Mouse (Mus musculus) hindbrain, embryonic 14.5 days (tissue): ENCODE data around the gene 1810062G17Rik. TPM values are rescaled to one million over a fixed set of nuclear protein-coding genes. Genes with fewer than 3 reads are reported as not detected.

Experiments
- ATAC-seq: fragments of 200-750 bp; cut with Nextera tagmentation; 2 replicates; pipeline ENCODE4 v1.8.0; 2017; ENCODE audit warnings: moderate number of reproducible peaks, mild to moderate bottlenecking, moderate TSS enrichment, moderate library complexity; ENCODE audit not compliant: low FRiP score
- DNase-seq: peaks from one replicate; pipeline ENCODE4 v3.0.0-alpha.2; 2015; ENCODE audit warnings: low spot score
- H3K27ac ChIP-seq: fragments of 300-500 bp; sonication (generic); 2 replicates; pipeline ENCODE4 v1.5.1; 2014; ENCODE audit warnings: mild to moderate bottlenecking, moderate library complexity
- H3K27me3 ChIP-seq: fragments of 300-500 bp; sonication (generic); 2 replicates; pipeline ENCODE4 v1.6.1; 2014; ENCODE audit warnings: mild to moderate bottlenecking, low read length, mixed read lengths; ENCODE audit not compliant: control insufficient read depth, insufficient read depth
- H3K36me3 ChIP-seq: fragments of 300-500 bp; sonication (generic); replicated peaks from 2 replicates; pipeline ENCODE4 v1.6.1; 2014; ENCODE audit not compliant: control insufficient read depth, insufficient read depth
- H3K4me1 ChIP-seq: fragments of 300-500 bp; sonication (generic); replicated peaks from 2 replicates; pipeline ENCODE4 v1.6.1; 2014; ENCODE audit warnings: antibody characterized with exemption, low read length, mixed read lengths; ENCODE audit not compliant: control insufficient read depth, insufficient read depth
- H3K4me2 ChIP-seq: fragments of 300-500 bp; sonication (generic); replicated peaks from 2 replicates; pipeline ENCODE4 v1.6.1; 2014; ENCODE audit warnings: mild to moderate bottlenecking, moderate library complexity
- H3K4me3 ChIP-seq: fragments of 300-500 bp; sonication (generic); replicated peaks from 2 replicates; pipeline ENCODE4 v1.5.1; 2014; ENCODE audit warnings: mild to moderate bottlenecking, low read length
- H3K9ac ChIP-seq: fragments of 300-500 bp; sonication (generic); 2 replicates; pipeline ENCODE4 v1.6.1; 2014
- H3K9me3 ChIP-seq: fragments of 300-500 bp; sonication (generic); 2 replicates; pipeline ENCODE4 v1.6.1; 2016; ENCODE audit warnings: low read length; ENCODE audit not compliant: control insufficient read depth
- WGBS: fragments of 180-500 bp; shearing (Covaris S2); extraction: QIAGEN DNeasy Blood & Tissue Kit; methylation state at CpG from one replicate; pipeline ENCODE4 v1.1.7; 2014; 5-methylcytosine and 5-hydroxymethylcytosine counted together
- polyA plus RNA-seq: library from polyadenylated mRNA; unstranded; fragments of >200 nt; fragmentation: Nextera tagmentation; extraction: Ambion mirVana; gene quantifications from 2 replicates; pipeline ENCODE4 v1.2.1, GENCODE M21; 2014

1810062G17Rik gene
- polyA plus RNA-seq, 1 experiment from 2014 or later: 0.21 TPM

DNA sequence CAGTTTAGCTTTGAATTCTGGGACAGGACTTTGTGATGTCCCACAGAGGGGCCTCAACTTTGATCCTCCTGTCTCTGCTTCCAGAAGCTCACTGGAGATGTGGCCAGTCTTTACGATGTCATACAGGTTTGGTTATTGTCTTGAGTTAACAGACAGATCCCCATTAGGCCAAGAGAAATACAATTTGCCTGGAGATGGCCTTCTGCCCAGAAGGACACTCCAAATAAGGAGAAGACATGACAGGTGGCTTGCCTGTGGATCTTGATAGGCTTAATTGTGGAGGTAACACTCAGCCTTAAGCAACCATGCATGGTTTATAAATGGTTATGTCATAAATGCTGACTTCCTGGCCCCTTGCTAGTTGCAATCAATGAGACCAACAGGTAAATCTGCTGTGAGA, 23.2 kb upstream of the 1810062G17Rik start:
- WGBS: 97% methylated on average over 1 of the region's 1 CpGs
- H3K36me3 ChIP-seq: no peaks in the 10 kb centered on the region

DNA sequence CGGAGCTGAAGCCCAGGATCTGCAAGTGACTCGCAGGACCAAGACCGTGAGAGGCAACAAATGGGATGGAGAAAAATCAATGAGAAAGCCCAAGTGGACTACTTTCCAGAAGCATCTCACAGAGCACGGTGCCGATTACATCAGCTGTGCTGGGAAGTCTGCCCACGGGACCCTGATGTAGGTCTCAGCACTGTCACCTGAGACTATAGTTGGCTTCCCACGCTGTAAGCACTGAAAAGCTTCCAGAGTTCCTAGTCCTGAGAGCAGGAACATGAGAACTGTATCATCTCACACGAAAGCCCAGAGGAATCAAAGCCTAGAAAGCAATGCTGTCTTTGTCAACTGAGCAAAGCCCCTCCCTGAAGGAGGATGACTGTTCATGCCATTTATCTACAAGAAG, 20.6 kb upstream of the 1810062G17Rik start:
- DNase-seq (no peak), ATAC-seq (no peak)
- H3K4me1 ChIP-seq: no peaks in the 10 kb centered on the region
- 92% methylated on average over 8 of the region's 8 CpGs for WGBS
- H3K36me3 ChIP-seq: no peaks in the 10 kb centered on the region
- H3K4me2 ChIP-seq: no peak overlapping the region
- H3K27ac ChIP-seq: no peak overlapping the region
- H3K9me3 ChIP-seq: no peaks in the 10 kb centered on the region
- no peak overlapping the region for H3K9ac ChIP-seq
- no peak overlapping the region for H3K4me3 ChIP-seq
- H3K27me3 ChIP-seq: no peaks in the 10 kb centered on the region

More for the DNA sequence above, 23.2 kb upstream of the 1810062G17Rik start:
- no peak for DNase-seq
- ATAC-seq: no peak
- Histone ChIP-seq H3K4me2 (no peak overlapping the region), H3K4me3 (no peak overlapping the region), H3K9me3 (no peaks in the 10 kb centered on the region), H3K27ac (no peak overlapping the region), H3K4me1 (no peaks in the 10 kb centered on the region), H3K9ac (no peak overlapping the region), H3K27me3 (no peaks in the 10 kb centered on the region)

DNA sequence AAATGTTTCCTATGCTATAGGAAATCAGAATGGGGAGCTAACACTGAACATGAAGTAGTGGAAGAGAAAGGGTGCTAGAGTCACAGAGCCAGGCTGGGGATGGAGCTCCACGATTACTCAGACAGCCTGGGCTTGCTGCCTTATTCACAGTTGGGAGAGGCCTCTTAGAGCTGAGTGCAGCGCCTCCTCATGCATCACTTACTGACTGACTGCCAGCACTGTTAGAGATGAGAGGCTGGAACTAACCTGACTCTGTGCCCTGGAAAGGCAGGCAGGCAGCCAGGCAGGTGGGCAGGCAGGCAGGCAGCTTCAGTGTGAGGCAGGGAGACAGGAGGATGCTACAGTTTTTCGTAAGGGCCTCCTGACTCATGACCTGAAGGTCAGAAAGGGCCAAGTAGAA, 20.2 kb upstream of the 1810062G17Rik start:
- DNase-seq: no peak
- no peak overlapping the region for H3K4me3 ChIP-seq
- no peaks in the 10 kb centered on the region for H3K4me1 ChIP-seq
- no peaks in the 10 kb centered on the region for H3K36me3 ChIP-seq
- no peaks in the 10 kb centered on the region for H3K9me3 ChIP-seq
- H3K27ac ChIP-seq: no peak overlapping the region
- H3K27me3 ChIP-seq: no peaks in the 10 kb centered on the region
- ATAC-seq: no peak
- no peak overlapping the region for H3K9ac ChIP-seq
- no peak overlapping the region for H3K4me2 ChIP-seq
- 87% methylated on average over 3 of the region's 3 CpGs for WGBS

DNA sequence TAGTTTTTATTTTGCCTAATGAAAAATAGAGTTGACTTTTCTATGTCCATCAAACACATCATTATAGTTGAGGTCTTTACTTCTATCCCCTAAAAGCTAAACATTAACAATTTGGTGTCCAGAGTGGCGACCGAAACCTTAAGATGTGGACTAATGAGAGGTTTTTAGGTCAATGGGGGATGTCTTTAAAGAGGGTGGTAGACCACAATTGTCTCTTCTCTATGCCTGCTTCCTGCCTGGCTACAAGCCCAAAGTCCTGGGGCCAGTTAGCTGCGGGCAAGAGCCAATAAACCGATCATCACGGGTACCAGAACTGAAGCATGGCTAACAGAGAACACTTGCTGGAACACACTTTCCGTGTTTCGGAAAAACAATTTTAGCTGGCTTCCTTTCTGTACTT, 15.0 kb upstream of the 1810062G17Rik start:
- H3K9me3 ChIP-seq: no peaks in the 10 kb centered on the region
- H3K27me3 ChIP-seq: no peaks in the 10 kb centered on the region
- no peak overlapping the region for H3K27ac ChIP-seq
- no peaks in the 10 kb centered on the region for H3K36me3 ChIP-seq
- ATAC-seq: no peak
- no peak overlapping the region for H3K4me2 ChIP-seq
- 93% methylated on average over 7 of the region's 7 CpGs for WGBS
- no peaks in the 10 kb centered on the region for H3K4me1 ChIP-seq
- no peak overlapping the region for H3K9ac ChIP-seq
- H3K4me3 ChIP-seq: no peak overlapping the region
- DNase-seq: no peak

DNA sequence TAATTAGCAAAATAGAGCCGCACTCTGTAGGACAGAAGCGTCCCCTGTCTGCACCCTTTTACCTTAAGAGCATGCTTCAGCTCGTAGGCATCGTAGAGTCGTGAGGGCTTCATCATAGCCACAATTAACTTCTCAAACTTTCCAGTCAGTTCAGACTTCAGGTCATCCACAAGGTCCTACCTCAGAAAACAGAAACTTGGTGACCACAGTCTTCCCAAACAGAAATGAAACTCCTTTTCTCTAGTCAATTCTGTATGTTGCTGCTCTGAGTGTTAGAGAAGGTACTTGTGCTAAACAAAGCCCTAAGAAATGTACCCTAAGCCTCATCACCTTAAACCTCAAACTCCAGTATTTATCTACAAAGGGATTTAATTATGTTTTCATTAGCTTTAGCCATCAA, 13.9 kb upstream of the 1810062G17Rik start:
- Histone ChIP-seq H3K36me3 (no peaks in the 10 kb centered on the region), H3K9me3 (no peaks in the 10 kb centered on the region), H3K27ac (no peak overlapping the region), H3K9ac (no peak overlapping the region), H3K4me3 (no peak overlapping the region), H3K4me1 (no peaks in the 10 kb centered on the region), H3K27me3 (no peaks in the 10 kb centered on the region), H3K4me2 (no peak overlapping the region)
- WGBS: 83% methylated on average over 5 of the region's 5 CpGs
- DNase-seq (no peak), ATAC-seq (no peak)

DNA sequence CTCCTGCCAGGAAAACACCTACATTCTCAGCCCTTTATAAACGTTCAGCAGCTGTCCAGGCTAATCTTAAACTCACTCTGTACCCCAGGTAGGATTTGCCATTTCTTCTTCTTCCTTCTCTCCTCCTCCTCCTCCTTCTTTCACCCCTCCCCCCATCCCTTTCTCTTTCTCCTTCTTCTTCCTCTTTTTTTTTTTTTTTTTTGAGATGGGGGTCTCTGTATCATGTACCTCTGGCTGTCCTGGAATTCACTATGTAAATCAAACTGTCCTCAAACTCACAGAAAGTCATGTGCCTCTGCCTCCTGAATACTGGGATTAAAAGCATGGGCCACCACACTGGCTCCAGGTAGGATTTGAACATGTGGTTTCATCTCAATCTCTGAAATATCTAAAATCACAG, 13.4 kb upstream of the 1810062G17Rik start:
- WGBS: 65% methylated on average over 1 of the region's 1 CpGs
- Histone ChIP-seq H3K9me3 (no peaks in the 10 kb centered on the region), H3K4me1 (no peaks in the 10 kb centered on the region), H3K36me3 (no peaks in the 10 kb centered on the region), H3K4me2 (no peak overlapping the region), H3K9ac (no peak overlapping the region), H3K27me3 (no peaks in the 10 kb centered on the region), H3K27ac (no peak overlapping the region), H3K4me3 (no peak overlapping the region)
- no peak for DNase-seq
- no peak for ATAC-seq

DNA sequence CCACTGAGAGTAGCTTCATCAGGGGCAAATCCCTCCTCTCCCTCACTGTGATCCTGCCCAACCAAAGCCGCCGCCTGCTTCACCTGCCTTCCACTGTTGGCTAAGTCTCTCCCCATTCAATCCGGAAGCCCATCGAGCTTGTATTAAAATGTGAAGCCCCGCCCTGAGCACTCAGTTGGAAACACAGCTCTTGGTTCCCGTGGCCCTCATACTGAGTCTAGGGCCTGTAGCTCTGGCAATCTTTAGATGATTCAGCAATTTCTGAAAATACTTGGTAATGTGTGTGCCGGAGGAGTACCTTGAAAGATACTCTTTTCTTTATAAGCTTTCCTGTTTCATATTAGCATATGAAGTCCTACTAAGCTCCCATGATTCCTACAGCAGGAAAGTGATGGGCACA, 10.2 kb upstream of the 1810062G17Rik start:
- no peaks in the 10 kb centered on the region for H3K9me3 ChIP-seq
- no peak for ATAC-seq
- WGBS: 62% methylated on average over 7 of the region's 7 CpGs

DNA sequence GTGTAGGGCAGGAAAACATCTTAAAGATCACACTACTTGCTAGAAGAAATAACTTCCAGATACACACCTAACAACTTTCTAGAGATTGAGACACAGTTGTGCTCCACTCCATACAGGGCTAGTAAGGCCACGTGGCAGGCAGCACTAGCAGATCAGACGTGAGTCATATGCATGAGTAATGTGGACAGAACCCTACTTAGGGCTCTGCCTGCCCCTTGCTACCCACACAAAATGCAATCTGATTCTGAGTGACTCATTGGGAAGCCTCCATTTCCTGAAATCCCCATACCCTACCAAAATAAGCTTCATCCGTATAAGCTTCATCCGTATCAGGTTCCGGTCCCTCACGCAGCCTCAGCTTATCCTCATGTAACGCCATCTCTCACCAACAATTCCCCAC, 8.1 kb upstream of the 1810062G17Rik start:
- Histone ChIP-seq H3K36me3 (no peaks in the 10 kb centered on the region), H3K4me2 (no peak overlapping the region), H3K4me3 (no peak overlapping the region), H3K9ac (no peak overlapping the region), H3K9me3 (no peaks in the 10 kb centered on the region), H3K27me3 (no peaks in the 10 kb centered on the region), H3K4me1 (no peaks in the 10 kb centered on the region), H3K27ac (no peak overlapping the region)
- WGBS: 94% methylated on average over 7 of the region's 7 CpGs
- no peak for ATAC-seq
- no peak for DNase-seq

More for the DNA sequence above, 10.2 kb upstream of the 1810062G17Rik start:
- H3K4me2 ChIP-seq: no peak overlapping the region
- H3K4me1 ChIP-seq: no peaks in the 10 kb centered on the region
- H3K4me3 ChIP-seq: no peak overlapping the region
- no peak overlapping the region for H3K9ac ChIP-seq
- H3K36me3 ChIP-seq: no peaks in the 10 kb centered on the region
- no peak for DNase-seq
- no peak overlapping the region for H3K27ac ChIP-seq
- no peaks in the 10 kb centered on the region for H3K27me3 ChIP-seq

DNA sequence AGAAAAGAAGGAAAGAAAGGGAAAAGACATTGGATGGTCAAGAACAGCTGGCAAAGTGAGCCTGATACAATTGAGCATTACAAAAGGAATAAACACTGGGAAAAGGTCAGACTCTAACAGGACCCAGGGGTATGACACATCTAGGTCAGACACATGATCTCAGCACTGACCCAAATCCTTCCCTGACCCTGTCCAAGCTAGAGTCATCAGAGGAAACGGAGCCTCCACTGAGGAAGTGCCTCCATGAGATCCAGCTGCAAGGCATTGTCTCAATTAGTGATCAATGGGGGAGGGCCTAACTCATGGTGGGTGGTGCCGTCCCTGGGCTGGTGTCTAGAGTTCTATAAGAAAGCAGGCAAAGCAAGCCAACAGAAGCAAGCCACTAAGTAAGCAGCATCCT, 6.9 kb upstream of the 1810062G17Rik start:
- Histone ChIP-seq H3K36me3 (no peaks in the 10 kb centered on the region), H3K9ac (no peak overlapping the region), H3K27me3 (no peaks in the 10 kb centered on the region), H3K4me1 (no peaks in the 10 kb centered on the region), H3K4me3 (no peak overlapping the region), H3K9me3 (no peaks in the 10 kb centered on the region), H3K27ac (no peak overlapping the region), H3K4me2 (no peak overlapping the region)
- 60% methylated on average over 2 of the region's 2 CpGs for WGBS
- no peak for DNase-seq
- ATAC-seq: no peak

DNA sequence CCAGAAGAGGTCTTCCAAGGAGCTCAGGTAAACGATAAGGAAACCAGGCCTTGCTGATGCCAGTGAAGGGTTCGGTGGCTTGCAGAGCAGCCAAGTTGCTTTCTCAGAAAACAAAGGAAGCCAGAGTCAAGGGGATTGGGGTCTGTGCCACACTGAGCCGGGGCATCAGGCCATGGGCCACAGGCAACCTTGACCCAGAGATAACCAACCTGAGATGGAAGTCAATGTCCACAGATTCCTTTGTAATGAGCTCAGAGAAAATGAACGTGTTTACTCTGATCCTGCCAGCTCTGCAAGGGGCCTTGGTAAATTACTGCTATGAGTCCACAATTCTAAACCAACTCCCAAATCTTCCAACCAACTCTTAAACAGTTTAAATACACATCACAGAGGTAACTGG, 3.9 kb upstream of the 1810062G17Rik start:
- DNase-seq (no peak), ATAC-seq (no peak)
- Histone ChIP-seq H3K9me3 (no peaks in the 10 kb centered on the region), H3K36me3 (no peaks in the 10 kb centered on the region), H3K4me3 (no peak overlapping the region), H3K27ac (no peak overlapping the region), H3K9ac (no peak overlapping the region), H3K27me3 (peaks cover 4% of the 10 kb centered on the region; the same call in 1 of the 2 replicates), H3K4me1 (peaks cover 7% of the 10 kb centered on the region; the same call in 1 of the 2 replicates), H3K4me2 (no peak overlapping the region)
- 77% methylated on average over 4 of the region's 4 CpGs for WGBS
